Mouse (Mus musculus): ENCODE measurements around the gene Wdr63. TPM values are rescaled to one million over a fixed set of nuclear protein-coding genes. Genes with fewer than 3 reads are reported as not detected.
A peak's percentile ranks its signal among the peaks of the same experiment; 100 is the strongest.

Wdr63 gene
- total RNA-seq (2021), result not detected

- peak; percentile 15 to 32 for DNase-seq
- intact Hi-C loops (cut with DNase I), result no loop called here
Measured at GRCm38 (mm10) chr3:146107921-146108571, at the start of gene Wdr63. Gene Wdr63, minus strand, starts transcription at chr3:146108130.

GRCm38 (mm10) chr3:146156811-146157210, 48.9 kb upstream of the Wdr63 start:
- no peak for DNase-seq
- intact Hi-C loops (cut with DNase I), result no loop called here

GRCm38 (mm10) chr3:146155628-146156576, 48.0 kb upstream of the Wdr63 start:
- intact Hi-C loops (cut with DNase I), result loop anchor here (2.0 kb wide), 1 partner anchor 21 kb away; no protein-coding TSS in a partner anchor
- no peak for DNase-seq

- DNase-seq, result peak in 1 of 2 experiments; percentile 18
- intact Hi-C loops (cut with DNase I), result loop anchor here (2.0 kb wide), 1 partner anchor 23 kb away; no protein-coding TSS in a partner anchor
Measured at GRCm38 (mm10) chr3:146153862-146154611, 46.1 kb upstream of the Wdr63 start.

- no peak for DNase-seq
- intact Hi-C loops (cut with DNase I), result no loop called here
Measured at GRCm38 (mm10) chr3:146152913-146153312, 45.0 kb upstream of the Wdr63 start.

GRCm38 (mm10) chr3:146152348-146152747, 44.4 kb upstream of the Wdr63 start:
- intact Hi-C loops (cut with DNase I), result no loop called here
- no peak for DNase-seq

- no peak for DNase-seq
- intact Hi-C loops (cut with DNase I), result no loop called here
Measured at GRCm38 (mm10) chr3:146151755-146152154, 43.8 kb upstream of the Wdr63 start.

GRCm38 (mm10) chr3:146151328-146151727, 43.4 kb upstream of the Wdr63 start:
- intact Hi-C loops (cut with DNase I), result no loop called here
- no peak for DNase-seq

GRCm38 (mm10) chr3:146150560-146150959, 42.6 kb upstream of the Wdr63 start:
- no peak for DNase-seq
- intact Hi-C loops (cut with DNase I), result no loop called here

- DNase-seq, result peak; percentile 47 to 53
- intact Hi-C loops (cut with DNase I), result no loop called here
Measured at GRCm38 (mm10) chr3:146150058-146150400, 42.1 kb upstream of the Wdr63 start.

GRCm38 (mm10) chr3:146149156-146150057, 41.5 kb upstream of the Wdr63 start, which contains the start of gene Mcoln2:
Gene Mcoln2, plus strand, starts transcription at chr3:146149833.
- peak in 1 of 2 experiments; percentile 14 for DNase-seq
- intact Hi-C loops (cut with DNase I), result no loop called here

- DNase-seq, result no peak
- intact Hi-C loops (cut with DNase I), result no loop called here
Measured at GRCm38 (mm10) chr3:146146131-146146530, 38.2 kb upstream of the Wdr63 start.

- no peak for DNase-seq
- intact Hi-C loops (cut with DNase I), result no loop called here
Measured at GRCm38 (mm10) chr3:146145501-146145900, 37.6 kb upstream of the Wdr63 start.

GRCm38 (mm10) chr3:146142523-146142922, 34.6 kb upstream of the Wdr63 start:
- intact Hi-C loops (cut with DNase I), result no loop called here
- DNase-seq, result no peak

- intact Hi-C loops (cut with DNase I), result no loop called here
- no peak for DNase-seq
Measured at GRCm38 (mm10) chr3:146140276-146140675, 32.3 kb upstream of the Wdr63 start.

- no peak for DNase-seq
- intact Hi-C loops (cut with DNase I), result no loop called here
Measured at GRCm38 (mm10) chr3:146136422-146136821, 28.5 kb upstream of the Wdr63 start.

- DNase-seq, result no peak
- intact Hi-C loops (cut with DNase I), result no loop called here
Measured at GRCm38 (mm10) chr3:146135417-146135816, 27.5 kb upstream of the Wdr63 start.

- intact Hi-C loops (cut with DNase I), result no loop called here
Measured at GRCm38 (mm10) chr3:146134834-146135233, 26.9 kb upstream of the Wdr63 start.

GRCm38 (mm10) chr3:146127205-146127604, 19.3 kb upstream of the Wdr63 start:
- intact Hi-C loops (cut with DNase I), result no loop called here
- DNase-seq, result no peak

More at GRCm38 (mm10) chr3:146134834-146135233, 26.9 kb upstream of the Wdr63 start:
- DNase-seq, result no peak

GRCm38 (mm10) chr3:146123464-146123825, 15.5 kb upstream of the Wdr63 start:
- DNase-seq, result no peak
- intact Hi-C loops (cut with DNase I), result no loop called here
